Mouse (Mus musculus) heart, postnatal 0 days (tissue): ENCODE results near the gene Clec16a.

Experiments
- CTCF ChIP-seq: IDR thresholded peaks from 2 replicates; pipeline ENCODE4 v1.5.1; 2016; ENCODE audit warnings: antibody characterized with exemption, control low read depth, low read depth
- EP300 ChIP-seq: IDR thresholded peaks from 2 replicates; pipeline ENCODE4 v1.6.1; 2016; ENCODE audit warnings: antibody characterized with exemption, low read depth

DNA sequence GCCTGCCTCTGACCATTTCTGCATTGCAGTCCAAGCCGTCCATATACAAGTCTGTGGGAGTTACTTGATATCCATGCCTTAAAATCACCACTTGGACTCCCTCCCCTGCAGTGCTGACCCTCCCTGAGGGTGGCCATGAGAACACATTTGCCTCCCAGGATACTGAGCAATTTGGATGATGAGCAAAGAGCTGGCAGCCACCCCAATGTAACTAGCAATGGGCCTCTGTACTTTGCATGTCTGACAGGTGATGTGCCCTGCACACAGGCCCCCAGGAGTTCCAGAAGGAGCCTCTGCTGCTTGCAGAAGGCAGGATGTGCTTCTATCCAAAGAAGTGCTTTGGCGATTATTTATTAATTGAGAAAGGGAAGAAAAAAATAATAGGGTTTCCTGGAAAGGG is 167.9 kb downstream of the Clec16a start:
- TF ChIP-seq CTCF = no peak
- TF ChIP-seq EP300 = no peak
